Mouse (Mus musculus): ENCODE data around the gene Ciart. TPM values are rescaled to one million over a fixed set of nuclear protein-coding genes. Genes with fewer than 3 reads are reported as not detected.
"Not testable (repeated sequence)": the region's sequence is repeated elsewhere in the genome, so short reads cannot be mapped to it uniquely, and the experiment has no call there.

Gene Ciart
- polyA plus RNA-seq, 1 experiment: 16.5 TPM

- Histone ChIP-seq H3K4me1 (ENCODE audit: control insufficient read depth, insufficient read depth, low read length) (peaks cover 16% of the 10 kb centered on the region), H3K4me3 (ENCODE audit: control insufficient read depth, low read depth, low read length) (no peak overlapping the region), H3K27ac (ENCODE audit: control insufficient read depth, insufficient read depth, low read depth, low read length) (no peak overlapping the region), H3K27me3 (ENCODE audit: control insufficient read depth, insufficient read depth, low read length) (no peaks in the 10 kb centered on the region), H3K36me3 (ENCODE audit: control insufficient read depth, insufficient read depth, low read length) (no peaks in the 10 kb centered on the region)
- no peak for TF ChIP-seq CTCF (IDR thresholded peaks at IDR 0.05; ENCODE audit: control insufficient read depth, insufficient read depth, insufficient replicate concordance, low read depth, low read length)
- no peak for TF ChIP-seq POLR2A (IDR thresholded peaks at IDR 0.05; ENCODE audit: control insufficient read depth, low read depth, low read length)
Observed at GRCm38 (mm10) chr3:95901616-95902372, 19.7 kb upstream of the Ciart start.

GRCm38 (mm10) chr3:95899800-95900524, 17.9 kb upstream of the Ciart start:
- H3K4me1 ChIP-seq (ENCODE audit: control insufficient read depth, insufficient read depth, low read length): peaks cover 11% of the 10 kb centered on the region
- H3K27ac ChIP-seq (ENCODE audit: control insufficient read depth, insufficient read depth, low read depth, low read length): no peak overlapping the region
- TF ChIP-seq CTCF (IDR thresholded peaks at IDR 0.05; ENCODE audit: control insufficient read depth, insufficient read depth, insufficient replicate concordance, low read depth, low read length): no peak
- no peak for TF ChIP-seq POLR2A (IDR thresholded peaks at IDR 0.05; ENCODE audit: control insufficient read depth, low read depth, low read length)
- H3K36me3 ChIP-seq (ENCODE audit: control insufficient read depth, insufficient read depth, low read length): no peaks in the 10 kb centered on the region
- H3K27me3 ChIP-seq (ENCODE audit: control insufficient read depth, insufficient read depth, low read length): no peaks in the 10 kb centered on the region
- H3K4me3 ChIP-seq (ENCODE audit: control insufficient read depth, low read depth, low read length): no peak overlapping the region

DNA sequence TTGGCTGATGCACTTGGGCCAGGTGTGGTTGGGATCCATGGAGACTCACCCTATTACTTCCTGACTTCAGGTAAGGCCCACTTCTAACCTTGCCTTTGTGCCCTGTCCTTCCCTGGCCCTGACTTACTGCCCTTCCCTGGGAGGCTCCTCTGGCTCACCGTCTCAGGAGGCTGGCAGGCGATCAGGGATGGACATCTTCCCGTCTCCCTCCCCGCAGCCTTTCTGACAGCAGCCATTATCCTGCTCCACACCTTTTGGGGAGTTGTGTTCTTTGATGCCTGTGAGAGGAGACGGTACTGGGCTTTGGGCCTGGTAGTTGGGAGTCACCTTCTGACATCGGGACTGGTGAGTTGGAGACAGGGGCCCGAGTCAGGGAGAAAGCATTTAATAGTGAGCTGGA, 13.4 kb upstream of the Ciart start:
- H3K4me3 ChIP-seq (ENCODE audit: control insufficient read depth, low read depth, low read length); H3K36me3 ChIP-seq (ENCODE audit: control insufficient read depth, insufficient read depth, low read length); H3K27me3 ChIP-seq (ENCODE audit: control insufficient read depth, insufficient read depth, low read length); H3K27ac ChIP-seq (ENCODE audit: control insufficient read depth, insufficient read depth, low read depth, low read length); H3K4me1 ChIP-seq (ENCODE audit: control insufficient read depth, insufficient read depth, low read length): not testable (repeated sequence)

GRCm38 (mm10) chr3:95894317-95895160, 12.5 kb upstream of the Ciart start:
- peaks cover 5% of the 10 kb centered on the region for H3K4me1 ChIP-seq (ENCODE audit: control insufficient read depth, insufficient read depth, low read length)
- no peak for TF ChIP-seq CTCF (IDR thresholded peaks at IDR 0.05; ENCODE audit: control insufficient read depth, insufficient read depth, insufficient replicate concordance, low read depth, low read length)
- no peak for TF ChIP-seq POLR2A (IDR thresholded peaks at IDR 0.05; ENCODE audit: control insufficient read depth, low read depth, low read length)
- no peaks in the 10 kb centered on the region for H3K36me3 ChIP-seq (ENCODE audit: control insufficient read depth, insufficient read depth, low read length)
- H3K4me3 ChIP-seq (ENCODE audit: control insufficient read depth, low read depth, low read length): peak overlapping the region; percentile 84
- peak overlapping the region; percentile 85 for H3K27ac ChIP-seq (ENCODE audit: control insufficient read depth, insufficient read depth, low read depth, low read length)
- no peaks in the 10 kb centered on the region for H3K27me3 ChIP-seq (ENCODE audit: control insufficient read depth, insufficient read depth, low read length)

DNA sequence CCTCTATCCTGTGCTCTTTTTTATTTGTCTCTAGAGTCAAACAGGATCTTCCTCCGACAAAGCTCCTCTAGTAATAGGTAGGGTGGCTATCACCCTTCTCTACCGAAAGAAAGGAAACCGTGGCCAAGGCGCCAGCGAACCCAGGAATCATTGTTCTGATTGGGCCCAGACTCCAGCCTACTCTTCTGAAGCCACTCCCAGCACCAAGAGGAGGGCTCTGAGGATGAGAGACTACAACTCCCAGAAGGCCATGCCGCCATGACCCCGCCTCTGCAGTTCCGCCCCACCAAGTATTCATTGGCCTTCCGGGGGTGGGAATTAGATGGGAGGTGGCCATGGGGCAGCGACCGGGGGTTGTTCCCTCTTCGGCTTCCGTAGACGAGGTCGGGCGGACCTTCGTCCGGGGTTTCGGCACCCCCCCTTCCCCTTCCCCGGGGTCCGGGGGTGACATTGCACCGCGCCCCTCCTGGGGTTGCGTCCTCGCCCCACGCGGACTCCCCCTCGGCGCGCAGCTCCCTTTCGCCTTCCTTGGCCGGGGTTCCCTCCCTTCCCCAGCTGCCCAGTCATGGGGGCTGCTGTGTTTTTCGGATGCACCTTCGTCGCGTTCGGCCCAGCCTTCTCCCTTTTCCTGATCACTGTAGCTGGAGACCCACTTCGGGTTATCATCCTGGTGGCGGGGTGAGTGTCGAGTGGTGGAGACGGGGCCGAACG, 11.7 kb upstream of the Ciart start, which contains the start of gene Aph1a:
Gene Aph1a, plus strand, starts transcription at position 364 of the 711 bp plus-strand sequence.
- H3K4me1 ChIP-seq (ENCODE audit: control insufficient read depth, insufficient read depth, low read length); H3K27me3 ChIP-seq (ENCODE audit: control insufficient read depth, insufficient read depth, low read length); H3K36me3 ChIP-seq (ENCODE audit: control insufficient read depth, insufficient read depth, low read length): not testable (repeated sequence)
- Histone ChIP-seq H3K27ac (ENCODE audit: control insufficient read depth, insufficient read depth, low read depth, low read length) (peak within 1 kb of the TSS; percentile 85), H3K4me3 (ENCODE audit: control insufficient read depth, low read depth, low read length) (peak within 1 kb of the TSS; percentile 84)

DNA sequence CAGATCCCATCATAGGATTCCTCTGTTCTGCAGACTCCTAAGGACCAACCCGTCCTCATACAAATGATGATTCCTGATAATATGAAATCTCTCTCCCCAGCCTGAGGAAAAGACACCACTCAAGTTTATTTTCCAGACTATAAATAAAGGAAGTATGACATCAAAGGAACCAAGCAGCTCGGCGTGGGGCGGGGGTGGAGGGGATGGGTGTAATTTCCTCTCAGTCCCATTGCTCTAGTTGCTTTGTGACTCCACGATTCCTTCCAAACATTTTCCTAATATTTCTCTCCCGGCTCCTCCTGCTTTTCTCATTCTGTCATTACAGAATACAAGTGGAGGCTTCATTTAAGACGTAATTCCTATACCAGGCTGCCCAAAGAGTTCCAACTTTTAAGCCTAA, 11.1 kb upstream of the Ciart start:
- Histone ChIP-seq H3K27me3 (ENCODE audit: control insufficient read depth, insufficient read depth, low read length) (no peaks in the 10 kb centered on the region), H3K27ac (ENCODE audit: control insufficient read depth, insufficient read depth, low read depth, low read length) (peak overlapping the region; percentile 63; the same call in 1 of the 2 replicates), H3K4me3 (ENCODE audit: control insufficient read depth, low read depth, low read length) (no peak overlapping the region; the same call in 1 of the 2 replicates), H3K36me3 (ENCODE audit: control insufficient read depth, insufficient read depth, low read length) (no peaks in the 10 kb centered on the region), H3K4me1 (ENCODE audit: control insufficient read depth, insufficient read depth, low read length) (peaks cover 5% of the 10 kb centered on the region)
- no peak for TF ChIP-seq CTCF (IDR thresholded peaks at IDR 0.05; ENCODE audit: control insufficient read depth, insufficient read depth, insufficient replicate concordance, low read depth, low read length)
- no peak for TF ChIP-seq POLR2A (IDR thresholded peaks at IDR 0.05; ENCODE audit: control insufficient read depth, low read depth, low read length)

All from testis, adult 2 months (tissue).